In the genomic region with DNA sequence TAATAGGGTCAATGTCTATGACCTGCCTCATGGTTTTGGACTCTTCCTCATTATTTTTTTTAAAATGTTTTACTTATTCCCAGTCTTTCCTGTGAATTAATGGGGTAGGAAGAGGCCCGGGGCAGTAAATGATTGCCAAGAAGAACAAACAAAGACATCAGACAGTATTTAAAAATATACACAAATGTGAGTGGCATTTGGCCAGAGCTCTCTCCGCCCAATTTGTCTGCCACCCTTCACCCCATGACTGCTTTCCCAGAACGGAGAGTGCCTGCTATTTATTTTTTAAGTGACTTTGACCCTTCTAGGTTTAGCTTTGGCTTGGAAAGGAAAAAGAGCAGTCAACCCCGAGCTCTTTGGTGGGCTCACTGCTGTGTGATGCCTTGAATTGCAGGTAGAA, we compare ENCODE assay signal across 26 mouse cellular contexts.
DNase-seq lines count a peak whose midpoint lies in the region; ATAC-seq and TF ChIP-seq lines count a peak whose summit lies in the region.
"Had no signal": no experiment of that assay in that cellular context is flagged by ENCODE, and none has a peak within 500 bp of the region (broad histone marks: within the 10 kb centered on the region; RNA-seq: fewer than 3 reads in every experiment).

No protein-coding gene starts in this region.

- no peaks in the 10 kb centered on the region for H3K36me3 ChIP-seq in lung, embryonic 15.5 days
- no peaks in the 10 kb centered on the region for H3K36me3 ChIP-seq in liver, adult 2 months (ENCODE audit: control insufficient read depth, insufficient read depth, low read length)
- H3K36me3 ChIP-seq in liver, embryonic 16.5 days (ENCODE audit: control insufficient read depth, insufficient read depth), result no peaks in the 10 kb centered on the region
- H3K36me3 ChIP-seq: embryonic facial prominence, embryonic 10.5 days; heart, embryonic 15.5 days; hindbrain, embryonic 15.5 days; limb, embryonic 15.5 days; midbrain, embryonic 12.5 days; neural tube, embryonic 15.5 days; stomach, embryonic 15.5 days had no signal

- no peaks in the 10 kb centered on the region for H3K79me2 ChIP-seq in liver, adult 2 months (ENCODE audit: control insufficient read depth, insufficient read depth, low read length)

- TF ChIP-seq POLR2A in liver, adult 2 months (IDR thresholded peaks at IDR 0.05; ENCODE audit: extremely low read depth, insufficient read depth, low read length), result no peak

- TF ChIP-seq CTCF in liver, adult 2 months (IDR thresholded peaks at IDR 0.05; ENCODE audit: low read depth, low read length), result no peak

- H3K27me3 ChIP-seq in lung, embryonic 15.5 days, result no peaks in the 10 kb centered on the region
- H3K27me3 ChIP-seq in liver, adult 2 months (ENCODE audit: control insufficient read depth, insufficient read depth, low read length), result no peaks in the 10 kb centered on the region
- H3K27me3 ChIP-seq in liver, embryonic 16.5 days (ENCODE audit: control insufficient read depth, insufficient read depth, low read depth, low read length), result no peaks in the 10 kb centered on the region
- H3K27me3 ChIP-seq: heart, embryonic 15.5 days; hindbrain, embryonic 15.5 days; limb, embryonic 15.5 days; midbrain, embryonic 12.5 days; neural tube, embryonic 15.5 days; stomach, embryonic 15.5 days had no signal

- no peak overlapping the region for H3K4me3 ChIP-seq in lung, embryonic 15.5 days
- no peak overlapping the region for H3K4me3 ChIP-seq in liver, adult 2 months (ENCODE audit: insufficient read depth, low read depth, low read length)
- H3K4me3 ChIP-seq in liver, embryonic 16.5 days (ENCODE audit: low read depth, low read length), result no peak overlapping the region
- H3K4me3 ChIP-seq: embryonic facial prominence, embryonic 10.5 days; heart, adult 2 months; heart, embryonic 15.5 days; hindbrain, embryonic 15.5 days; limb, embryonic 15.5 days; midbrain, embryonic 12.5 days; neural tube, embryonic 15.5 days; stomach, embryonic 15.5 days had no signal

- H3K9ac ChIP-seq in lung, embryonic 15.5 days, result no peak overlapping the region
- no peak overlapping the region for H3K9ac ChIP-seq in liver, adult 2 months (ENCODE audit: low read depth, low read length)
- H3K9ac ChIP-seq in liver, embryonic 16.5 days (ENCODE audit: low read depth, low read length), result no peak overlapping the region
- H3K9ac ChIP-seq: heart, embryonic 15.5 days; hindbrain, embryonic 15.5 days; limb, embryonic 15.5 days; midbrain, embryonic 12.5 days; neural tube, embryonic 15.5 days; stomach, embryonic 15.5 days had no signal

- whole genome bisulfite sequencing in lung, embryonic 15.5 days, result 17% methylated on average over 4 of the region's 4 CpGs
- WGBS in liver, adult 2 months, result 2% methylated on average over 4 of the region's 4 CpGs
- 43% methylated on average over 4 of the region's 4 CpGs for WGBS in liver, embryonic 16.5 days (ENCODE audit: insufficient replicate concordance)

- DNase-seq in kidney, adult 11 months, result peak; percentile 3
- DNase-seq in kidney, adult 18-20 months, result no peak
- no peak for DNase-seq in lung, postnatal 14 days
- peak; percentile 76 for DNase-seq in liver, adult 2 months (ENCODE audit: extremely low read depth, low read depth, low spot score)
- DNase-seq in cerebellum, postnatal 36 days, result no peak
- DNase-seq: adrenal gland, postnatal 36 days; cerebellum, adult 9-10 months; gastrocnemius, postnatal 25 days; heart, adult 2 months; heart, postnatal 4 days; left cerebral cortex, postnatal 4 days; right cerebral cortex, adult 18-20 months; right cerebral cortex, postnatal 4 days; thymus, adult 18-20 months; thymus, postnatal 4 days had no signal

- peak; percentile 66; the same call in 1 of the 2 replicates for ATAC-seq in lung, embryonic 15.5 days (ENCODE audit: borderline replicate concordance, extremely low read depth, low FRiP score, low TSS enrichment)
- ATAC-seq in liver, embryonic 16.5 days (ENCODE audit: low read depth), result peak; percentile 81
- ATAC-seq in megakaryocyte-erythroid progenitor cell, adult 5-6 weeks (replicated peaks; ENCODE audit: low FRiP score, low TSS enrichment, poor library complexity, severe bottlenecking), result no peak
- ATAC-seq: forebrain, embryonic 16.5 days had no signal

- H3K4me1 ChIP-seq in lung, embryonic 15.5 days, result peaks cover 11% of the 10 kb centered on the region; the same call in 1 of the 2 replicates
- H3K4me1 ChIP-seq in liver, adult 2 months (ENCODE audit: control insufficient read depth, insufficient read depth, low read length), result peaks cover 10% of the 10 kb centered on the region
- no peaks in the 10 kb centered on the region; the same call in 1 of the 2 replicates for H3K4me1 ChIP-seq in liver, embryonic 16.5 days (ENCODE audit: control insufficient read depth, low read depth, low read length)
- H3K4me1 ChIP-seq: embryonic facial prominence, embryonic 10.5 days; heart, embryonic 15.5 days; hindbrain, embryonic 15.5 days; limb, embryonic 15.5 days; midbrain, embryonic 12.5 days; neural tube, embryonic 15.5 days; stomach, embryonic 15.5 days had no signal

- H3K27ac ChIP-seq in lung, embryonic 15.5 days, result no peak overlapping the region
- 0 out of 2 replicates have a peak overlapping the region, but pooled peaks have one; percentile 18 for H3K27ac ChIP-seq in liver, adult 2 months (replicated peaks; ENCODE audit: insufficient read depth, low read depth, low read length)
- peak overlapping the region; percentile 58 for H3K27ac ChIP-seq in liver, embryonic 16.5 days (ENCODE audit: low read length)
- H3K27ac ChIP-seq: embryonic facial prominence, embryonic 10.5 days; heart, adult 2 months; heart, embryonic 15.5 days; hindbrain, embryonic 15.5 days; limb, embryonic 15.5 days; midbrain, embryonic 12.5 days; neural tube, embryonic 15.5 days; stomach, embryonic 15.5 days had no signal

- no peak overlapping the region for H3K4me2 ChIP-seq in lung, embryonic 15.5 days
- H3K4me2 ChIP-seq in liver, embryonic 16.5 days (ENCODE audit: low read depth, low read length), result no peak overlapping the region
- H3K4me2 ChIP-seq: heart, embryonic 15.5 days; hindbrain, embryonic 15.5 days; limb, embryonic 15.5 days; midbrain, embryonic 12.5 days; neural tube, embryonic 15.5 days; stomach, embryonic 15.5 days had no signal

- no peaks in the 10 kb centered on the region for H3K9me3 ChIP-seq in lung, embryonic 15.5 days
- no peaks in the 10 kb centered on the region for H3K9me3 ChIP-seq in liver, embryonic 16.5 days (replicated peaks; ENCODE audit: control insufficient read depth, low read length)
- H3K9me3 ChIP-seq: embryonic facial prominence, embryonic 10.5 days; heart, embryonic 15.5 days; hindbrain, embryonic 15.5 days; limb, embryonic 15.5 days; midbrain, embryonic 12.5 days; neural tube, embryonic 15.5 days; stomach, embryonic 15.5 days had no signal

Comparison
In these comparisons a context has a peak if more than half of its experiments do, and no peak if none do; other contexts are left out.
1. DNase-seq: peak in kidney, adult 11 months (single experiment) and liver, adult 2 months (single experiment); none in kidney, adult 18-20 months (single experiment), lung, postnatal 14 days (single experiment) and cerebellum, postnatal 36 days (0 of 2).